Mouse (Mus musculus) adrenal gland, postnatal 25 days (tissue): ENCODE results near the gene Crnkl1. TPM values are rescaled to one million over a fixed set of nuclear protein-coding genes. Genes with fewer than 3 reads are reported as not detected.

Source experiments
- DNase-seq: peaks from one replicate; pipeline ENCODE4 v3.0.0; 2021; ENCODE audit warnings: mixed read lengths
- microRNA-seq, 2 experiments: library from miRNA; unstranded; fragments of <30 nt; microRNA quantifications; one replicate each; pipeline ENCODE4 v1.2.0; 2021
- total RNA-seq: library from RNA; stranded (reverse); gene quantifications from 2 replicates; pipeline ENCODE4 v1.2.3, GENCODE M21; 2021

Crnkl1 gene
- total RNA-seq, 1 experiment from 2014 or later: 27.1 TPM

GRCm38 (mm10) chr2:145874879-145875482, 59.8 kb downstream of the Crnkl1 start:
- no peak for DNase-seq

DNA sequence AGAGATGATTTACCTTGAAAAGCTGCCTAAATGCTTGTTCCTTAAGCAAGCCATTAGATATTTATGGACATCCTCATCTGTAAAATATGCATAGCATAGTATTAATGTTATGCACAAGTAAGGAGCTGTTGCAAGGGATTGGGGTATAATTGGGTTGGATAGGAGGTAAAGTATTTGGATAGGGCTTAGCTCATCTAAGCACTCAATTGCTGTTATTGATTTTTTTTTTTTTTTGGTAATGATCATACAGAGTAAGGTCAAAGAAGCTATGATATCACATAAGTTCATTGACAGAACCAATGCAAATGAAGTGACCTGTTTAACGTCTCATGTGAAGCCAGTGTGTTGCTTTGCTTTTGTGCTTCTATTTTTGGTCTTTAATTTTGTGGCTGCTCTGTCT, 60.9 kb downstream of the Crnkl1 start:
- DNase-seq: no peak

GRCm38 (mm10) chr2:145872099-145872498, 62.7 kb downstream of the Crnkl1 start:
- no peak for DNase-seq

DNA sequence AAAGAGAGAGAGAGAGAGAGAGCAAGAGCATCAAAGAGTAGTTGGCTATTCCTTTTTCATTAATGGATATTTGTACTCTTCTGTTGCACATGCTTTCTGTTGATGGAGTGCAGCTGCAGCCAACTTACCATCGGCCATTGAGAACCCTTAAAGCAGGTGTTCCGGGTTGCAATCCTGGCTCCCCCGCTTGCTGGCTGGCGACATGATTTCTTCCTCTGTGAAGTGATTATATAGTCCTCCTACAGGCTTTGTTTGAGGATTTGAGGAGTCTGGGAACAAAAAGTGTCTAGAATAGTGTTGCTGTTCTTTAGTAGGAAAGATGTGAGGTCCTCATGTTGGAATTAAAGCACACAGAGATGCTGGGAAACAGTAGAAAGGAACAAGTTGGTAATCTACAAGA, 63.5 kb downstream of the Crnkl1 start:
- DNase-seq: no peak

Small RNAs within 50 kb of the gene (microRNA-seq; reads per million reads assigned to microRNA genes)
- 0 reads per million in 2 experiments for gene Gm25026

Other genes with a start within 250 kb of the Crnkl1 start
- 48.6 and 57.5 TPM in 2 replicates for gene Naa20, start 32.9 kb downstream of the Crnkl1 start, total RNA-seq
- gene Cfap61, start 230 bp downstream of the Crnkl1 start, total RNA-seq: 22.5 and 31.1 TPM in 2 replicates